Mouse (Mus musculus) left cerebral cortex, postnatal 4 days (tissue): ENCODE data around the gene Washc2. TPM values are rescaled to one million over a fixed set of nuclear protein-coding genes. Genes with fewer than 3 reads are reported as not detected.
"Not testable (repeated sequence)": the region's sequence is repeated elsewhere in the genome, so short reads cannot be mapped to it uniquely, and the experiment has no call there.

Experiments
- DNase-seq: peaks from one replicate; pipeline ENCODE4 v3.0.0-alpha.2; 2022
- intact Hi-C: fragments of 180-260 bp; cut with DNase I; formaldehyde crosslinking; loops from one replicate; pipeline ENCODE4 v1.15.1; 2025
- total RNA-seq, 2 experiments: library from RNA; stranded (reverse); gene quantifications; 2 replicates each; pipeline ENCODE4 v1.2.3; 2021

Gene Washc2
- total RNA-seq = 10 to 100 TPM; 89.0 to 90.1 TPM

DNA sequence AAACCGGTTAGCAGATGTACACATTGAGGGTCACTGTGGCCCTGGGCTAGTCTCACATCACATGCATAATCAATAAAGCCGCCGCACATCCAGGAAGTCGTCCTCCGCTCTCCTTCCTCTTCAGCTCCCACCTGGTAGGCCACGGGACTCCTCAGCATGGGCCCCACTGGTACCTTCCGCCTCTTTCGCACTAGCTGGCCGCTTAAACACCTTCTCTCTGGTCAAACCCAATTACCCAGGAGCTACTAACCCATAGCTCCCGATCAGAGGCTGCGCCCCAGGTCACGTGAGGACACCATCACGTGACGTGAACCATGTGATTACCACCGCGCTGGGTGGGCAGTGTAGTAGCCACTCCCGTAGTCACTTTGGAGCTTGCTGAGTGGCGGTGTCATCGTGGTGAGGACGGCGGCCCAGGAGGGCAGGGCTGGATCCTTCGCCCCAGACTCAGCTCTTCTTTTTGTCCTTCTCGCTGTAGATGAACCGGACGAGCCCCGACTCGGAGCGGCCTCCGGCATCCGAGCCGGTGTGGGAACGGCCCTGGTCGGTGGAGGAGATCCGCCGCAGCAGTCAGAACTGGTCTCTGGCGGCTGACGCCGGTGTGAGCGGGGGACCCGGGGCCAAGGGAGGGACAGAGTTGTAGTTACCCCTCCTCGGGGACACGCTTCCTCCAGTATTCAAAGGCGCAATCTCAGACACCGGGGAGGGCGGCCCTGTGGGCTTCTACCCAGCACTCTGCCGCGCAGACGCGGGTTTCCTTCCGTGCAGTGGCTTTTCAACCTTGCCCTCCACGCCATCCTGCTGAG is at the start of gene Washc2:
Washc2 (plus strand) TSS at position 310 of the 806 bp plus-strand sequence.
- intact Hi-C loops = no loop called here
- peak; percentile 96 for DNase-seq

DNA sequence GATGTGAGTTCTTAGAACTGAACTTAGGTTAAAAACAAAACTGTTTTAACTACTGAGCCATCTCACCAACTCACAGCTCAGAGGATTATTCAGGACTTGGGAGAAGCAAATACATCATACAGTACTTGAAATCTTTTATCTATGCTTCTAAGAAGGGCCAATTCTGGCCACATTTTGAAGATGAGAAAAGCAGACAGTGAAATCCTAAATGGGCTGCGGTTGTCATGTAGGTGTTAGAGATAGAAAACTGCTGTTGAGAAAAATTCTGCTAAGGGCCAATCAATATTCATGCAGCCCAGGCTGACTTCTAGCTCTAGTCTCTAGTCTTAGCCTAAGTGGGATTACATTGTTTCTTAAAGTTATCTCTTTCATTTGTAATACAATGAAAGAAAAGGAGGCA is 41.5 kb upstream of the Washc2 start:
- no peak for DNase-seq
- intact Hi-C loops = no loop called here

DNA sequence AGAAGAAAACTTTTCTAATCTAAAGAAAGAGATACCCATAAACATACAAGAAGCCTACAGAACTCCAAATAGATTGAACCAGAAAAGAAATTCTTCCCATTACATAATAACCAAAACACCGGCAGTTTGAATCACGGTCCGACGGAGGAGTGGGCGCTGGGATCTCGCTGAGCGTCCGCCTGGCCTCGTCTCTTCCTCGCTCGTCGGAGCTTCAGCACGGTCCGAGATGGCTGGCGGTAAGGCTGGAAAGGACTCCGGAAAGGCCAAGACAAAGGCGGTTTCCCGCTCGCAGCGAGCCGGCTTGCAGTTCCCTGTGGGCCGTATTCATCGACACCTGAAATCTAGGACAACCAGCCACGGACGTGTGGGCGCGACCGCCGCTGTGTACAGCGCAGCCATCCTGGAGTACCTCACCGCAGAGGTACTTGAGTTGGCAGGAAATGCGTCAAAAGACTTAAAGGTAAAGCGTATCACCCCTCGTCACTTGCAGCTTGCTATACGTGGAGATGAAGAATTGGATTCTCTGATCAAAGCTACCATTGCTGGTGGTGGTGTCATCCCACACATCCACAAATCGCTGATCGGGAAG is 34.2 kb upstream of the Washc2 start:
- DNase-seq = not testable (repeated sequence)

DNA sequence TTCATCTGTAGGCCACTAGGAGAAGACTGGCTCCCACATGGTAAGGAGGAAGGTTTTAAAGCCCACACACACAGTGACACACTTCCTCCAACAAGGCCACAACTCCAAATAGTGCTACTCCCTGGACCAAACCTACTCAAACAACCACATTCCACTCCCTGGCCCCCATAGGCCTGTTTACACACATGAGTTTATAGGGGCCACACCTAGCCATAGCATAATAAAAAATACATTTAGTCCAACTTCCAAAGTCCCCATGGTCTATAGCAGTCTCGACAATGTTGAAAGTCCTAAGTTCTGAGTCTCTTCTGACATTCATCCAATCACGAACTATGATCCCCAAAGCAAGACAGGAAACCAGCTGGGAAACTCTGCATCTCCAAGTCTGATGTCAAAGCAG is 29.5 kb upstream of the Washc2 start:
- intact Hi-C loops = no loop called here
- no peak for DNase-seq

More for the DNA sequence above, 34.2 kb upstream of the Washc2 start:
- intact Hi-C loops = not testable (repeated sequence)

DNA sequence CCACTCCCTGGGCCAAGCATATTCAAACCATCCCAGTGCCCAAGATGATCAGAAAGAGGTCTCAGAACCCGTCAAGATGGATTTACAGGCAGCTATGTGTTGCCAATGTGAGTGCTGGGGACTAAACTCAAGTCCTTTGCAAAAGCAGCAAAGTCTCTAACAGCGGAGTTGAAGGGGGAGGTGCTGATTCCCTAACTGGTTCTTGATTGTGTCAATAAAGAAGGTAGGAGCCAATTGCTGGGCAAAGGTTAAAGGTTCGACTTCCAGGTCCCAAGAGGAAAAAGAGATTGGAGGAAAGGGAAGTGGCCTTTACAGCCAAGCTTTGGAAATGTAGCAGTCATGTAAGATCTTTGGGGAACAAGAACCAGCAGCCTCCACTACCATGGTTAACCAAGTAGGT is 27.1 kb upstream of the Washc2 start:
- no peak for DNase-seq
- intact Hi-C loops = no loop called here

DNA sequence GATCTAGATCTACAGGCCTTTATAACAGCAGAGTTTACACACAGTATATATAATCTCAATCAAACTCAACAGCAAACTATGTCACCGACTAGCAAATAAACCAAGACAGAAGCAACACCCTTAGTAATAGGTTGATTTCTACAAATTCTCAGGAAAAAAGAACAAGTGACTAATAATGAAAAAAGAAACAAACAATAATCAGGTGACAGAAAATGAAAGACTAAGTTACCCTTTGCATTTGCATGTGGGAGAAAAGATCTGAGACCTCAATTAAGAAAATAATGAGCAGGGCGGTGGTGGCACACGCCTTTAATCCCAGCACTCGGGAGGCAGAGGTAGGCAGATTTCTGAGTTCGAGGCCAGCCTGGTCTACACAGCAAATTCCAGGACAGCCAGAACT is 24.3 kb upstream of the Washc2 start:
- intact Hi-C loops = no loop called here
- no peak for DNase-seq

DNA sequence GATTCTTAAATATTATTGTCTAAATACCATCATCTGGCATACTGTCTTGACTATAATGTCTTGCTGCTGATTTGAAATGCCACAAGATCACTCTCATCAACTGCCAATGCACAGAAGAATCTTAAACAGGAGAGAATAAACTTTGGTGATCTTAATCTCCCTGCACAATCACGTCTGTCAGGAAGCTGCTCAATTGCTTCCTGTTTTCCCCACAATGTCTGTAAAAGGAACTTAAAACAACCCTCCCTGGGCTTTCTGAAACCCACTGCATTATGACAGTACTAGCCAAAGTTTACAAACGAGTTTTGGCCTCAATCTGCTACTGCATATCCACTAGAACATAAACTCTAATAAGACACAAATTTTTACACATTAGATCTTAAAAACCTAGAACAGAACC is 21.4 kb upstream of the Washc2 start:
- intact Hi-C loops = no loop called here
- no peak for DNase-seq

DNA sequence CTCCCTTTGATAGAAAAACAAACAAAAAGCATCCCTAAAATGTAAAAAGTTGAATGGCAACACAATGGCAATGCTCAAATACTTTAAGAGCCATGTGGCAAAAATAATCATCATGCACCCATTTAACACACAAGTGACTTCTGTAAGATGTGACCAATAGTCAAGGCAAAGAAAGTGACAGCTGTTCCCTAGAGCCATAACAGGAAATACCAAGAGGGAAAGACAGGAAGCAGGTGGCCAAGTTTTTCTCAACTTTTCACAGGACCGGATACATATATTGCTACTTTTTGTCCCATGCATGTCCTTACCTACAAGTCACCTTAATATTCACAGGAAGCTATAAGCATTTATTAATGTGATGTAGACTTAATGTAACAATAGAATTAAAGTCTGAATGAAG is 18.4 kb upstream of the Washc2 start:
- DNase-seq = no peak
- intact Hi-C loops = no loop called here

DNA sequence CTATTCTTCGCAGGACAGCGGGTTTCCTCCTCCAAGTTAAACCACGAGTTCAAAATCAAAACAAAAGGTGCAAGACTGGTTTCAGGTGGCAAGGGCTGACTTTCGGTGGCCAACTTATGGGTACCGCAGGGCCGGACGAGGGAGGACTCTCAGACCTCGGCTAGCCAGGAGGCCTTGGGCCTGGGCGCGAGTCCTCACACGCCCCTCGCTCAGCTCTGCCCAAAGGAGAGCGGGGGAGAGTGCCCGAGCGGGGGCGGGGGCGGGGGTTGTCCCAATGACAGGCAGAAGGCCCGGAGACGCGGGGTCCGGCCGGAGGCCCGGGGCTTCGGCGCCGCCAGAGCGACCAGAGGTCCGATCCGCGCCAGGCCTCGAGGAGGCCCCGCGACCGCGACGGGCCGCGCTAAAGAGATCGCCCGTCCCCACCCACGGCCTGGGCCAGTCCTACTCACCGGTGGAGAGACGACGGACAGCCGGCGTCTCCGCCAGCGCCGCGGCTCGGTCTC is 15.0 kb upstream of the Washc2 start:
- peak; percentile 61 for DNase-seq
- intact Hi-C loops = no loop called here

DNA sequence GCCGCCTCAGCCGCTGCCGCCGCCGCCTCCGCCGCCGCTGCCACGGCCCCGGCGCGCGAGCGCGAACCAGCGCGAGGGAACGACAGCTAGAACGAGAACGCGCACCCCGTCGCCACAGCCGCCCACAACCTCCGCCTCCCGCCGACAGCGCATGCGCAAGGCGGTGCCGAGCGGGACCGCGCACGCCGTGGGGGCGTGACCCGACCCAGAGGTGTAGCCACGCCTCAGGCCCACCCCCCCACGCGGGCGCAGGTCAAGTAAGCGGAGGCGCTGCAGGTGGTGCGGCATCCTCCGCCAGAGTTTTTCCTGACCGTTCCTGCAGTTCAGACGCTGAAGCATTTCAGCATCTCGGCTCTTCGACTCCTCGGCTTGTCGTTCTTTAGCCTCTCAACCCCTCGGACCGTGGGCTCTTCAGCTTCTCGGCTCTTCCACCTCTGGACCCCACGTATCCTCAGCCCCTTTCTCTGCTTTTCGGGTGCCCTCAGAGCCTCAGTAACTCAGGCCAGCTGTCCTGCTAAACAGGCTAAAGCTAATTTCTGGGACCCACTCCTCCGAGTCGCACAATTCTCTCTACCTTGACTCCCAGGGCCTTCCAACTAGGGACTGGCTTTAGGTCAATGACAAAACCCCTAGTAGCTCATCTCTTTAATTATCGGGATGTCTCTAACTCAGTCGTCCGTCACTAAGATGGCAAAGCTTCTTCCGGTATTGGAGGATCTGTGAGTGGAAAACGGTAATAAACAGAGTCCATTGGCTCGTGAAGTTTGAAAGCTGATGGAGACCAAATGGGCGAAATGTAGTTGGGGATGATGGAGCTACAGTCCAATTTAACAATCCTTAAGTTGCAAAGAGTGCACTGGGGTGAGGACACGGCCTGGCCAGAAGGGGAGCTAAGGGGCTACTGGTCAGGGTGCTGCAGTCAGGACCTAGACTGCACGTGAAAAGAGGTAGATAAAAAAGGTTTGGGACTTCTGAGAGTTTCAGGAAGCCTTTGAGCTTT is 14.1 kb upstream of the Washc2 start, which contains the start of gene Tmcc1:
Tmcc1 (minus strand) TSS at position 93 of the 1,000 bp plus-strand sequence.
- intact Hi-C loops = no loop called here
- peak; percentile 99 for DNase-seq

DNA sequence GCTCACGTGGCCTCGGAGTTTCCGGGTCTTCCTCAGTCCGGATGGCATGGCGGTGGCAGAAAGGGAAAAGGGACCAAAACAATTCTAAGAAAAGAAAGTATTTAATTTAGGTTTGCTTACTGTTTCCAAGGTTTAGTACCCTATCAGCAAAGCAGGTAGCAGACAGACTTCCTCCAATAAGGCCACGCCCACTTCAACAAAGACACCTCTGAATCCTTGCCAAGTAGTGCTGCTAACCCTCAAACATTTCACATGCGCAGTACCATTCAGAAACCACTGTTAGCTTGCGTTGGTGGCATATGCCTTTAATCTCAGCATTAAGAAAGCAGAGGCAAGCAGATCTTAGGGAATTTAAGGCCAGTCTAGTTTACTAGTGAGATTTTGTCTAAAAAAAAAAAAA is 12.0 kb upstream of the Washc2 start:
- DNase-seq = no peak
- intact Hi-C loops = no loop called here

DNA sequence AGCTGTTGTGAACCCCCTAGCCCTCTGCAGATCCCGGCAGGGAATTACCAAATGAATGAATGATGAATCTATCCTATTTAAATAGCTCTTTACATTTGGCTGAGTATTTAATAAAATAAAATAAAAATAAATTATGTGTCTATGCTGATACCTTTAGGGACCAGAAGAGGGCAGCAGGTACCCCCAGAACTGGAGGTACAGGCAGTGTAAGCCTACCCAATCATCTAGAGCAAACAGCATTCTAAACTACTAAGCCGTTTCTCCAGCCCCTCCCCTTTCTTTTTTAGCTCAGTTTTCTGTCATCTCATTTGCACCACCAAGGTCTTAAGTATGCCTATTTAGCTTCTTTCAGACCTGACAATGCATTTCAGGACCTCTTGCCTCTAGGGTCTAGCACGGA is 9.7 kb upstream of the Washc2 start:
- intact Hi-C loops = no loop called here
- no peak for DNase-seq

DNA sequence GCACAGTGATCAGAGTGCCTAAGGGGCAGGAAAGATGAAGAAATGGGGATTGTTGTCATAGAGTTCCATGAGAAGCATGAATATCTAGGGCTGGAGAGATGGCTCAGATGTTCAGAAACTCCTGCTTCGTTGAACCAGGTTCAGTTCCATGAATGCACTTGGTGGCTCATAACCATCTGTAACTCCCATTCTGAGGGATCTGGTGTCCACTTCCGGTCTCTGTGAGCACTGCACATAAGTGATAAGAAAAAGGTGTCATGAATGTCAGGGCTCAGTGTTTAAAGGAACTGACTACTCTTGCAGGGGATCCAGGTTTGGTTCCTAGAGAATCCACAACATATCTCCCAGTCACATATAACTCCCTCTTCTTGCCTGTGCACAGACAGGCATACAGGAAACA is 8.2 kb upstream of the Washc2 start:
- no peak for DNase-seq
- intact Hi-C loops = no loop called here

DNA sequence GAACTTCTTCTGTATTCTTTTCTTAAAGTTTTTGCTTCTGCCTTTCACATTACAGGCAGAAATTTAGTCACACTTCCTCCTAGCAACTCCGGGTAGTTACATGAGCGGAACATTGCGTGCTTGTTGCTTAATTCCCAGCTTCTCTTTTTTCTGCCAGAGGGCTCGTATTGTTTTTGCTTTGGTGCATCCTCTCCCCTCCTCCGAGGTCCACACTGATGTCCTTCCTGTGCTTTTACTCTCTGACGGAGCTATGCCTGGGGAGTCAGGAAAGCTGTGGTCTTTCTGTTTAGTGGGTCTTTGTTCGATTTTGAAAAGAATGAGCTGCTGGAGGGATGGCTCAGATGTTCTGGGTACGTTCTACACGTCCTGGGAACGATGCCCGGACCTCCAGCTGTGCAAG is 19.9 kb downstream of the Washc2 start:
- DNase-seq = no peak
- intact Hi-C loops = no loop called here

DNA sequence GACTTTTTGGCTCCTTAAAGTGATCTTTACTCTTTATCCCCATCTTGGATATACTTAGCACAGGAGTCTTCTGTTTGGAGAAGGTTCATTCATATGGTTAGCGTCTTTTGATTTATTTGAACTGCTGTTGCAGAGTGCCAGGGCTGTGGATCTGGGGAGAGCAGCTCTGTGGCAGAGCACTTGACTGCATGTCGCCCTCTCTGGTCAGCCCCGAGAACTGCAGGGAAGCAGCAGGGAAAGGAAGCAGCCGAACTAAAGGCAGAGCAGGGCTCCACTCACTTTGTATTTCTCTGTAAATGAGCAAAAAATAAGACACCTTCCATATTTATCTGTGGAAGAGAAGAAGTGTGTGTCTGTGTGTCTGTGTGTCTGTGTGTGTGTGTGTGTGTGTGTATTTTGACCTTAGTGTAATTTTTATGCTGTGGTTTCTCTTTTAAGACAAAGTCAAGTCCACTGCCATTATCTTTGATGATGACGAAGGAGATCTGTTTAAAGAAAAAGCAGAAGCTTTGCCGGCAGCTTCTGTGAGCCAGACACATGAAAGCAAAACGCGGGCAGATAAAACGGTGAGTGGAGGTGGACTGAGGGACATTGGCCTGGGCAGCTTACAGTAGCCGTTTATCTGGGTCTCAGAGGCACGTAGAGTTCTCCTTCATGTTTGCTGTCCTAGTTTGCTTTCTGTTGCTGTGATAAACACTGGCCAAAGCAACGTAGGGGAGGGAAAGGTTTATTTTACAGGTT is 21.1 kb downstream of the Washc2 start:
- intact Hi-C loops = no loop called here
- peak; percentile 66 for DNase-seq

DNA sequence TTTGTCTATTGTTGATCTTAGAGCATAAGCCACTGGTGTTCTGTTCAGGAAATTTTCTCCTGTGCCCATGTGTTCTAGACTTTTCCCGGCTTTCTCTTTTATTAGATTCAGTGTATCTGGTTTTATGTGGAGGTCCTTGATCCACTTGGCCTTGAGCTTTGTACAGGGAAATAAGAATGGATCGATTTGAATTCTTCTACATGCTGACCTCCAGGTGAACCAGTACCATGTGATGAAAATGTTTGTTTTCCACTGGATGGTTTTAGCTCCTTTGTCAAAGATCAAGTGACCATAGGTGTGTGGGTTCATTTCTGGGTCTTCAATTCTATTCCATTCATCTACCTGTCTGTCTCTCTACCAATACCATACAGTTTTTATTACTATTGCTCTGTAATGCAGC is 27.0 kb downstream of the Washc2 start:
- intact Hi-C loops, DNase-seq: not testable (repeated sequence)

DNA sequence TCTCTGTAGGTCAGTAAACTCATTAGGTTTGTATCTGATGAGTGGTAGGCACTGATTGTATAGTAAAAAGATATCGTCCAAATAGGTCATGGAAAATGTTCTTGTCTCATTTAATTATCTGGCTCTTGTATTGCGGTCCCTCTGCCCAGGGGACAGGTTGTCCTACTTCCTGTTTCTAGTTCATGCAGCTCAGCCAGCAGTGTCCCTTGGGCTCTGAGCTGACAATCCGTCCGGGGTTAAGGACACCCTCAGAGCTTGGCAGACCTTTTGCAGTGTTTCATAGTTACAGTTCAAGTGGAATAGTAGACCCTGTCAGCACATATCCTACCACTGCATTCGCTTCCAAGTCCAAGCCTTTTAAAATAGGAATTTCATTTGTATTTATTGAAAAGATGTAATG is 27.5 kb downstream of the Washc2 start:
- intact Hi-C loops = no loop called here
- no peak for DNase-seq

DNA sequence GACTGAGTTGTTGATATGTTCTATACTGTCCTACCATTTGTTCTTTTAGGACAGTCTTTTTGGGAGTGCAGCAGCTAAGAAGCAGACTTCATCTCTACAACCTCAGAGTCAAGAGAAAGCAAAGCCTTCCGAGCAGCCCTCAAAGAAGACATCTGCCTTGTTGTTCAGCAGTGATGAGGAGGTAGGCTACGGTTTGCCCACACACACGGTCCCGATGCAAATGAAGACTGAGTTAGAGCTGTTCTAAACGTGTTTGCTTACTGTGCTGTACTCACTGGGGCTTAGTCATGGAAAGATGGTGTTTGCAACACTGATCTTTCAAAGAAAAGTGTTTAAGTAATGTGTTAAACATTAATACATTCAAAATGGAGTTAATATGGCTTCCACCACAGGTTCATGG is 30.2 kb downstream of the Washc2 start:
- DNase-seq = no peak
- intact Hi-C loops = no loop called here

DNA sequence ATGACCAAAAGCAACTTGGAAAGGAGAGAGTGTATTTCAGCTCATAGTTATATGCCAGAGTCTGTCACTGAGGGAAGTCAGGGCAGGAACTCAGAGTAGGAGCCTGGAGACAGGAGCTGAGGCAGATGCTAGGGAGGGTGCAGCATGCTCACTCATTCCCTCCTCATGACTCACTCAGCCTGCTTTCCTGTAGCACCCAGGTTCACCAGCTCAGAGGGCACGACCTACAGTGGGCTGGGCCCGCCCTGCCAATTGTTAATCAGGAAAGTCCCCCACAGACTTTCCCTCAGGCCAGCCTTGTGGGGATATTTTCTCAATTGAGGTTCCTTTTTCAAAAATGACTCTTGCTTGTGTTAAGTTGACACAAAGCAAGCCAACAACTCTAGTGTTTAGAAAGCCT is 32.5 kb downstream of the Washc2 start:
- DNase-seq = no peak
- intact Hi-C loops = no loop called here

DNA sequence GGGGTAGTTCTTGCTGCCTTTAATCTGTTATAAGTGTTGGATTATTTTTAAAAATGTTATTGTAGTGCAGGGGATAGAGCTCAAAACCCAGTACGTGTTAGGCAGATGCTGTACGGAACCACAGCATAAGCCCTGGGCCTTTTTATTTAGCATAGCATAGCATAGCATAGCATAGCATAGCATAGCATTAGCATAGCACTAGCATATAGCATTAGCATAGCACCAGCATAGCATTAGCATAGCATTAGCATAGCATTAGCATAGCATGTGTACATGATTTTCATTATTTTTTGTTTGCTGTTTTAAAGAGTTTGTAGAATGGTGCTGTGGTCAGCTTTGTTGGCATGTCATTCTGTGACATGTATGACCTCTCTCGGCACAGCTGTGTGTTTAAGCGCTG is 51.8 kb downstream of the Washc2 start:
- DNase-seq = no peak
- intact Hi-C loops = loop anchor here (5.0 to 10.0 kb wide), 2 partner anchors 42 to 165 kb away; no protein-coding TSS in a partner anchor
